Comparison of ENCODE assay signal across 8 mouse cellular contexts in genomic region chr10:9901071-9901696, GRCm38 (mm10). TPM values are rescaled to one million over a fixed set of nuclear protein-coding genes. Genes with fewer than 3 reads are reported as not detected.
A peak's percentile ranks its signal among the peaks of the same experiment; 100 is the strongest.
DNase-seq lines count a peak whose midpoint lies in the region; ATAC-seq lines count a peak whose summit lies in the region.

Stxbp5 (minus strand) TSS chr10:9901079.

- peak; percentile 29 for ATAC-seq in inflammation-experienced regulatory T-cells, adult 6 months

- peak within 1 kb of the TSS; percentile 99 for H3K4me3 ChIP-seq in megakaryocyte, embryonic 14.5 days (replicated peaks)

- H3K4me1 ChIP-seq in megakaryocyte, embryonic 14.5 days, result peaks cover 56% of the 10 kb centered on the region

- no peaks in the 10 kb centered on the region for H3K9me3 ChIP-seq in megakaryocyte, embryonic 14.5 days

- peaks cover 35% of the 10 kb centered on the region for H3K36me3 ChIP-seq in megakaryocyte, embryonic 14.5 days (replicated peaks; ENCODE audit: low read length)

- no peaks in the 10 kb centered on the region for H3K27me3 ChIP-seq in megakaryocyte, embryonic 14.5 days (replicated peaks)

- DNase-seq in adrenal gland, adult 2 months, result peak; percentile 93
- peak; percentile 86 for DNase-seq in embryo, embryonic 10.5 days (ENCODE audit: low spot score)
- peak; percentile 82 for DNase-seq in gastrocnemius, postnatal 14 days
- DNase-seq in left cerebral cortex, adult 9 months (ENCODE audit: low spot score in 2 of 2), result peak; percentile 44 to 73
- peak; percentile 85 to 89 for DNase-seq in right cerebral cortex, postnatal 10 days (ENCODE audit: low spot score in 2 of 2)
- DNase-seq in urinary bladder, postnatal 36 days (ENCODE audit: low spot score in 2 of 2), result peak; percentile 76 to 83

- intact Hi-C loops in gastrocnemius, postnatal 14 days (cut with DNase I; ENCODE audit: low total_unique reads), result no loop called here

RNA-seq across cellular contexts. Expression of gene Stxbp5, which starts in this region (rescaled TPM):
- 10 to 100 TPM; 19.8 to 29.6 TPM for total RNA-seq in adrenal gland, adult 2 months (2021)
- 11.2 and 21.7 TPM in 2 replicates for polyA plus RNA-seq in adrenal gland, adult 2 months (2012; rRNA removed)
- total RNA-seq in gastrocnemius, postnatal 14 days (2021), result 1 to 10 TPM; 5.2 to 6.6 TPM
- 10 to 100 TPM in 2 of 3 experiments, 1 to 10 TPM in 1; 7.7 to 13.2 (median 13.0) TPM for polyA plus RNA-seq in inflammation-experienced regulatory T-cells, adult 6 months (2017; shearing (Covaris generic))
- polyA plus RNA-seq in megakaryocyte, embryonic 14.5 days (2012; ENCODE audit: insufficient read depth, low replicate concordance), result 16.0 and 17.5 TPM in 2 replicates

Comparison
In these comparisons a context has a peak if more than half of its experiments do, and no peak if none do; other contexts are left out.
1. Peak in every context shown above with its lines: DNase-seq, ATAC-seq and H3K4me3 ChIP-seq.